Comparison of ENCODE assay signal across 16 mouse cellular contexts in genomic region chr9:106512729-106513450, GRCm38 (mm10). TPM values are rescaled to one million over a fixed set of nuclear protein-coding genes. Genes with fewer than 3 reads are reported as not detected.
DNase-seq lines count a peak whose midpoint lies in the region; ATAC-seq and TF ChIP-seq lines count a peak whose summit lies in the region.
"Had no signal": no experiment of that assay in that cellular context is flagged by ENCODE, and none has a peak within 500 bp of the region (broad histone marks: within the 10 kb centered on the region; RNA-seq: fewer than 3 reads in every experiment).

No protein-coding gene starts in this region.

- H3K27ac ChIP-seq in heart, embryonic 12.5 days (ENCODE audit: poor library complexity, severe bottlenecking) = no peak overlapping the region
- H3K27ac ChIP-seq in heart, adult 2 months = no peak overlapping the region
- H3K27ac ChIP-seq in stomach, postnatal 0 days (replicated peaks) = no peak overlapping the region
- H3K27ac ChIP-seq: limb, embryonic 10.5 days; lung, embryonic 15.5 days had no signal

- WGBS in heart, embryonic 12.5 days = 37% methylated on average over 13 of the region's 13 CpGs
- WGBS in heart, adult 2 months = 34% methylated on average over 13 of the region's 13 CpGs
- WGBS in stomach, postnatal 0 days = 59% methylated on average over 13 of the region's 13 CpGs

- ATAC-seq in heart, embryonic 12.5 days (ENCODE audit: insufficient number of reproducible peaks, low FRiP score) = no peak
- no peak for ATAC-seq in stomach, postnatal 0 days (ENCODE audit: low FRiP score, low TSS enrichment)

- no peak for DNase-seq in heart, adult 2 months
- DNase-seq in left cerebral cortex, postnatal 25 days (ENCODE audit: low spot score in 2 of 2) = peak; percentile 11 to 28
- no peak for DNase-seq in left cerebral cortex, postnatal 4 days
- peak; percentile 69 for DNase-seq in MN1 (ENCODE audit: low spot score)
- DNase-seq in lung, postnatal 14 days = peak; percentile 15
- no peak for DNase-seq in stomach, postnatal 0 days (ENCODE audit: low spot score)
- no peak for DNase-seq in adrenal gland, adult 18-20 months (ENCODE audit: low spot score in 2 of 2)
- DNase-seq: gastrocnemius, postnatal 14 days; heart, postnatal 4 days; kidney, adult 2 months; thymus, adult 2 months had no signal

- H3K27me3 ChIP-seq in heart, embryonic 12.5 days (replicated peaks) = peaks cover 50% of the 10 kb centered on the region
- no peaks in the 10 kb centered on the region; the same call in 1 of the 2 replicates for H3K27me3 ChIP-seq in heart, adult 2 months (ENCODE audit: control insufficient read depth, insufficient read depth, low read length)
- H3K27me3 ChIP-seq in stomach, postnatal 0 days (ENCODE audit: control insufficient read depth, insufficient read depth, low read length) = no peaks in the 10 kb centered on the region
- H3K27me3 ChIP-seq: lung, embryonic 15.5 days had no signal

- no peaks in the 10 kb centered on the region; the same call in 1 of the 2 replicates for H3K9me3 ChIP-seq in heart, embryonic 12.5 days (replicated peaks)
- no peaks in the 10 kb centered on the region for H3K9me3 ChIP-seq in stomach, postnatal 0 days (ENCODE audit: control insufficient read depth, low read length)
- H3K9me3 ChIP-seq: limb, embryonic 10.5 days; lung, embryonic 15.5 days had no signal

- no peak for TF ChIP-seq EP300 in heart, adult 2 months (IDR thresholded peaks at IDR 0.05; ENCODE audit: insufficient read depth, low read depth, low read length)
- no peak for TF ChIP-seq EP300 in stomach, postnatal 0 days (optimal IDR thresholded peaks at IDR 0.05)

- TF ChIP-seq CTCF in heart, adult 2 months (IDR thresholded peaks at IDR 0.05) = no peak
- TF ChIP-seq CTCF in stomach, postnatal 0 days (IDR thresholded peaks at IDR 0.05; ENCODE audit: low read depth) = no peak

- no peak overlapping the region for H3K9ac ChIP-seq in heart, embryonic 12.5 days
- H3K9ac ChIP-seq in heart, adult 2 months (ENCODE audit: low read depth, low read length) = no peak overlapping the region
- no peak overlapping the region for H3K9ac ChIP-seq in stomach, postnatal 0 days (ENCODE audit: low read length)
- H3K9ac ChIP-seq: lung, embryonic 15.5 days had no signal

- no peak overlapping the region for H3K4me3 ChIP-seq in heart, embryonic 12.5 days
- no peak overlapping the region for H3K4me3 ChIP-seq in heart, adult 2 months
- no peak overlapping the region for H3K4me3 ChIP-seq in stomach, postnatal 0 days (ENCODE audit: low read depth, low read length)
- H3K4me3 ChIP-seq: limb, embryonic 10.5 days; lung, embryonic 15.5 days had no signal

- peak overlapping the region; percentile 23 for H3K4me2 ChIP-seq in heart, embryonic 12.5 days
- H3K4me2 ChIP-seq in stomach, postnatal 0 days (replicated peaks; ENCODE audit: low read depth) = no peak overlapping the region
- H3K4me2 ChIP-seq: lung, embryonic 15.5 days had no signal

- intact Hi-C loops in heart, adult 2 months (cut with DNase I) = no loop called here
- intact Hi-C loops in left cerebral cortex, postnatal 25 days (cut with DNase I) = no loop called here
- intact Hi-C loops in left cerebral cortex, postnatal 4 days (cut with DNase I) = no loop called here

- no peaks in the 10 kb centered on the region for H3K36me3 ChIP-seq in heart, embryonic 12.5 days
- no peaks in the 10 kb centered on the region for H3K36me3 ChIP-seq in heart, adult 2 months (ENCODE audit: control insufficient read depth, insufficient read depth, low read length)
- H3K36me3 ChIP-seq in stomach, postnatal 0 days (ENCODE audit: control insufficient read depth, insufficient read depth, low read length) = no peaks in the 10 kb centered on the region
- H3K36me3 ChIP-seq: limb, embryonic 10.5 days; lung, embryonic 15.5 days had no signal

- H3K4me1 ChIP-seq in heart, embryonic 12.5 days (replicated peaks) = peaks cover 15% of the 10 kb centered on the region
- H3K4me1 ChIP-seq in heart, adult 2 months (ENCODE audit: control insufficient read depth, insufficient read depth, low read length) = no peaks in the 10 kb centered on the region
- H3K4me1 ChIP-seq in stomach, postnatal 0 days (replicated peaks; ENCODE audit: control insufficient read depth, insufficient read depth) = no peaks in the 10 kb centered on the region
- H3K4me1 ChIP-seq: limb, embryonic 10.5 days had no signal

- no peak for TF ChIP-seq POLR2A in heart, adult 2 months (IDR thresholded peaks at IDR 0.05; ENCODE audit: insufficient read depth, low read depth, low read length)

- no peaks in the 10 kb centered on the region for H3K79me2 ChIP-seq in heart, adult 2 months (replicated peaks; ENCODE audit: control insufficient read depth, insufficient read depth, low read length)

RNA-seq across cellular contexts. Expression of gene Iqcf5, which starts 1.5 kb away (rescaled TPM):
- not detected in 2 replicates for polyA plus RNA-seq in heart, embryonic 12.5 days (2016; fragmentation: Nextera tagmentation; extraction: Ambion mirVana)
- not detected for total RNA-seq in heart, adult 2 months (2021)
- polyA plus RNA-seq in heart, adult 2 months (2012; rRNA removed) = not detected in 2 replicates
- total RNA-seq in left cerebral cortex, postnatal 25 days (2021) = not detected
- under 1 TPM in 1 of 2 experiments, not detected in 1; 0.78 TPM for total RNA-seq in left cerebral cortex, postnatal 4 days (2021)
- not detected in 2 replicates for polyA plus RNA-seq in stomach, postnatal 0 days (2015; fragmentation: Nextera tagmentation; extraction: Ambion mirVana)
- total RNA-seq in adrenal gland, adult 18-20 months (2021) = not detected
- total RNA-seq: common myeloid progenitor, adult 5-6 weeks; gastrocnemius, postnatal 14 days; heart, postnatal 4 days had no signal
- polyA plus RNA-seq: limb, embryonic 10.5 days; lung, embryonic 15.5 days; spleen, adult 2 months; thymus, adult 2 months had no signal

RNA-seq across cellular contexts. Expression of gene Iqcf1, which starts 13.1 kb away (rescaled TPM):
- polyA plus RNA-seq in heart, embryonic 12.5 days (2016; fragmentation: Nextera tagmentation; extraction: Ambion mirVana) = not detected in 2 replicates
- total RNA-seq in heart, adult 2 months (2021) = not detected
- polyA plus RNA-seq in heart, adult 2 months (2012; rRNA removed) = 0.37 TPM in 1 of 2 replicates, not detected in the other
- total RNA-seq in left cerebral cortex, postnatal 25 days (2021) = not detected
- not detected for total RNA-seq in left cerebral cortex, postnatal 4 days (2021)
- polyA plus RNA-seq in stomach, postnatal 0 days (2015; fragmentation: Nextera tagmentation; extraction: Ambion mirVana) = not detected in 2 replicates
- not detected for total RNA-seq in adrenal gland, adult 18-20 months (2021)
- total RNA-seq: common myeloid progenitor, adult 5-6 weeks; gastrocnemius, postnatal 14 days; heart, postnatal 4 days had no signal
- polyA plus RNA-seq: kidney, adult 2 months; limb, embryonic 10.5 days; lung, embryonic 15.5 days; spleen, adult 2 months; thymus, adult 2 months had no signal

RNA-seq across cellular contexts. Expression of gene Parp3, which starts 36.1 kb away (rescaled TPM):
- 1.0 and 1.6 TPM in 2 replicates for polyA plus RNA-seq in heart, embryonic 12.5 days (2016; fragmentation: Nextera tagmentation; extraction: Ambion mirVana)
- 10 to 100 TPM; 29.4 to 31.2 TPM for total RNA-seq in heart, adult 2 months (2021)
- 35.1 and 46.7 TPM in 2 replicates for polyA plus RNA-seq in heart, adult 2 months (2012; rRNA removed)
- total RNA-seq in left cerebral cortex, postnatal 25 days (2021) = 1 to 10 TPM; 2.9 to 5.3 TPM
- 1 to 10 TPM; 2.8 to 3.3 TPM for total RNA-seq in left cerebral cortex, postnatal 4 days (2021)
- 5.8 TPM in 2 replicates for polyA plus RNA-seq in stomach, postnatal 0 days (2015; fragmentation: Nextera tagmentation; extraction: Ambion mirVana)
- total RNA-seq in adrenal gland, adult 18-20 months (2021) = 10 to 100 TPM; 35.9 to 63.4 TPM

RNA-seq across cellular contexts. Expression of gene Rrp9, which starts 37.1 kb away (rescaled TPM):
- polyA plus RNA-seq in heart, embryonic 12.5 days (2016; fragmentation: Nextera tagmentation; extraction: Ambion mirVana) = 32.5 and 34.5 TPM in 2 replicates
- total RNA-seq in heart, adult 2 months (2021) = 10 to 100 TPM; 18.9 to 23.4 TPM
- 21.0 and 22.3 TPM in 2 replicates for polyA plus RNA-seq in heart, adult 2 months (2012; rRNA removed)
- 10 to 100 TPM; 30.2 to 37.0 TPM for total RNA-seq in left cerebral cortex, postnatal 25 days (2021)
- total RNA-seq in left cerebral cortex, postnatal 4 days (2021) = 10 to 100 TPM; 46.9 to 55.2 TPM
- 22.4 and 23.3 TPM in 2 replicates for polyA plus RNA-seq in stomach, postnatal 0 days (2015; fragmentation: Nextera tagmentation; extraction: Ambion mirVana)
- 10 to 100 TPM; 32.7 to 47.8 TPM for total RNA-seq in adrenal gland, adult 18-20 months (2021)

RNA-seq across cellular contexts. Expression of gene Gpr62, which starts 47.2 kb away (rescaled TPM):
- 0.41 and 0.46 TPM in 2 replicates for polyA plus RNA-seq in heart, embryonic 12.5 days (2016; fragmentation: Nextera tagmentation; extraction: Ambion mirVana)
- not detected for total RNA-seq in heart, adult 2 months (2021)
- polyA plus RNA-seq in heart, adult 2 months (2012; rRNA removed) = 0.12 TPM in 1 of 2 replicates, not detected in the other
- 1 to 10 TPM; 7.7 to 8.6 TPM for total RNA-seq in left cerebral cortex, postnatal 25 days (2021)
- 1 to 10 TPM in 1 of 2 experiments, under 1 TPM in 1; 0.94 to 1.3 TPM for total RNA-seq in left cerebral cortex, postnatal 4 days (2021)
- polyA plus RNA-seq in stomach, postnatal 0 days (2015; fragmentation: Nextera tagmentation; extraction: Ambion mirVana) = 0.15 and 0.23 TPM in 2 replicates
- under 1 TPM; 0.20 to 0.29 TPM for total RNA-seq in adrenal gland, adult 18-20 months (2021)
- total RNA-seq: common myeloid progenitor, adult 5-6 weeks had no signal
- polyA plus RNA-seq: kidney, adult 2 months had no signal

Comparison
In these comparisons a context has a peak if more than half of its experiments do, and no peak if none do; other contexts are left out.
1. DNase-seq: peak in left cerebral cortex, postnatal 25 days (2 of 2), MN1 (single experiment) and lung, postnatal 14 days (single experiment); none in heart, adult 2 months (0 of 2), left cerebral cortex, postnatal 4 days (single experiment), stomach, postnatal 0 days (single experiment) and adrenal gland, adult 18-20 months (0 of 2).
2. RNA of gene Parp3, which starts 36.1 kb away (total RNA-seq): 35.9 to 63.4 TPM in adrenal gland, adult 18-20 months and 29.4 to 31.2 TPM in heart, adult 2 months; 2.9 to 5.3 TPM in left cerebral cortex, postnatal 25 days and 2.8 to 3.3 TPM in left cerebral cortex, postnatal 4 days; every median in the first group is over 4 times any median in the second.